Mouse (Mus musculus): ENCODE data around the gene Sytl3. TPM values are rescaled to one million over a fixed set of nuclear protein-coding genes. Genes with fewer than 3 reads are reported as not detected.
A peak's percentile ranks its signal among the peaks of the same experiment; 100 is the strongest.

Sytl3 gene
- polyA plus RNA-seq, 1 experiment from 2014 or later, result 0.42 TPM

- Histone ChIP-seq H3K4me3 (no peak overlapping the region), H3K4me1 (peaks cover 49% of the 10 kb centered on the region), H3K4me2 (no peak overlapping the region), H3K9me3 (no peaks in the 10 kb centered on the region), H3K36me3 (peaks cover 50% of the 10 kb centered on the region), H3K27me3 (no peaks in the 10 kb centered on the region), H3K9ac (no peak overlapping the region), H3K27ac (peak overlapping the region; percentile 60; the same call in 1 of the 2 replicates)
- 86% methylated on average over 11 of the region's 11 CpGs for WGBS
- no peak for ATAC-seq (ENCODE audit: insufficient number of reproducible peaks, low FRiP score, low TSS enrichment, low read depth)
Measured at GRCm38 (mm10) chr17:6743039-6743575, 84.2 kb downstream of the Sytl3 start.

- ATAC-seq (ENCODE audit: insufficient number of reproducible peaks, low FRiP score, low TSS enrichment, low read depth), result no peak
- WGBS, result 13% methylated on average over 11 of the region's 11 CpGs
- H3K9me3 ChIP-seq, result no peaks in the 10 kb centered on the region
- H3K4me3 ChIP-seq, result no peak overlapping the region
- peak overlapping the region; percentile 60 for H3K27ac ChIP-seq
- H3K27me3 ChIP-seq, result no peaks in the 10 kb centered on the region
- peaks cover 50% of the 10 kb centered on the region for H3K36me3 ChIP-seq
- H3K4me2 ChIP-seq, result no peak overlapping the region
- H3K9ac ChIP-seq, result no peak overlapping the region
- peaks cover 49% of the 10 kb centered on the region for H3K4me1 ChIP-seq
Measured at GRCm38 (mm10) chr17:6743787-6744239, 84.9 kb downstream of the Sytl3 start.

GRCm38 (mm10) chr17:6744366-6744765 is 85.5 kb downstream of the Sytl3 start:
- 52% methylated on average over 9 of the region's 9 CpGs for WGBS
- ATAC-seq (ENCODE audit: insufficient number of reproducible peaks, low FRiP score, low TSS enrichment, low read depth), result no peak
- H3K27ac ChIP-seq, result peak overlapping the region; percentile 60
- no peak overlapping the region for H3K4me3 ChIP-seq
- no peak overlapping the region for H3K4me2 ChIP-seq
- H3K27me3 ChIP-seq, result no peaks in the 10 kb centered on the region
- peaks cover 44% of the 10 kb centered on the region for H3K36me3 ChIP-seq
- no peak overlapping the region for H3K9ac ChIP-seq
- H3K9me3 ChIP-seq, result no peaks in the 10 kb centered on the region
- peaks cover 49% of the 10 kb centered on the region for H3K4me1 ChIP-seq

- no peak for ATAC-seq (ENCODE audit: insufficient number of reproducible peaks, low FRiP score, low TSS enrichment, low read depth)
- peak overlapping the region; percentile 60 for H3K27ac ChIP-seq
- WGBS, result 87% methylated on average over 14 of the region's 14 CpGs
Measured at GRCm38 (mm10) chr17:6744871-6745270, 86.0 kb downstream of the Sytl3 start.

GRCm38 (mm10) chr17:6745503-6745902 is 86.6 kb downstream of the Sytl3 start:
- Histone ChIP-seq H3K9ac (no peak overlapping the region), H3K4me3 (no peak overlapping the region), H3K4me2 (no peak overlapping the region), H3K36me3 (peaks cover 36% of the 10 kb centered on the region), H3K9me3 (no peaks in the 10 kb centered on the region), H3K27ac (peak overlapping the region; percentile 38), H3K27me3 (no peaks in the 10 kb centered on the region), H3K4me1 (peaks cover 49% of the 10 kb centered on the region)
- 41% methylated on average over 5 of the region's 5 CpGs for WGBS
- no peak for ATAC-seq (ENCODE audit: insufficient number of reproducible peaks, low FRiP score, low TSS enrichment, low read depth)

More at GRCm38 (mm10) chr17:6744871-6745270, 86.0 kb downstream of the Sytl3 start:
- H3K27me3 ChIP-seq, result no peaks in the 10 kb centered on the region
- no peaks in the 10 kb centered on the region for H3K9me3 ChIP-seq
- peaks cover 49% of the 10 kb centered on the region for H3K4me1 ChIP-seq
- no peak overlapping the region for H3K9ac ChIP-seq
- H3K4me2 ChIP-seq, result no peak overlapping the region
- H3K36me3 ChIP-seq, result peaks cover 39% of the 10 kb centered on the region
- no peak overlapping the region for H3K4me3 ChIP-seq

- Histone ChIP-seq H3K4me3 (no peak overlapping the region), H3K27me3 (no peaks in the 10 kb centered on the region), H3K4me2 (no peak overlapping the region), H3K9me3 (no peaks in the 10 kb centered on the region), H3K27ac (peak overlapping the region; percentile 38), H3K9ac (no peak overlapping the region), H3K36me3 (peaks cover 33% of the 10 kb centered on the region), H3K4me1 (peaks cover 53% of the 10 kb centered on the region)
- no peak for ATAC-seq (ENCODE audit: insufficient number of reproducible peaks, low FRiP score, low TSS enrichment, low read depth)
- WGBS, result 36% methylated on average over 9 of the region's 9 CpGs
Measured at GRCm38 (mm10) chr17:6745975-6746374, 87.1 kb downstream of the Sytl3 start.

- Histone ChIP-seq H3K27me3 (no peaks in the 10 kb centered on the region), H3K36me3 (peaks cover 26% of the 10 kb centered on the region), H3K4me2 (no peak overlapping the region), H3K9me3 (no peaks in the 10 kb centered on the region), H3K4me3 (no peak overlapping the region), H3K4me1 (peaks cover 60% of the 10 kb centered on the region), H3K27ac (0 out of 2 replicates have a peak overlapping the region, but pooled peaks have one; percentile 38), H3K9ac (no peak overlapping the region)
- no peak for ATAC-seq (ENCODE audit: insufficient number of reproducible peaks, low FRiP score, low TSS enrichment, low read depth)
- WGBS, result 77% methylated on average over 9 of the region's 9 CpGs
Measured at GRCm38 (mm10) chr17:6746452-6747231, 87.7 kb downstream of the Sytl3 start.

- ATAC-seq (ENCODE audit: insufficient number of reproducible peaks, low FRiP score, low TSS enrichment, low read depth), result no peak
- Histone ChIP-seq H3K27ac (no peak overlapping the region), H3K27me3 (no peaks in the 10 kb centered on the region), H3K4me2 (no peak overlapping the region), H3K9me3 (no peaks in the 10 kb centered on the region), H3K36me3 (peaks cover 25% of the 10 kb centered on the region), H3K4me3 (no peak overlapping the region), H3K4me1 (peaks cover 62% of the 10 kb centered on the region), H3K9ac (no peak overlapping the region)
- WGBS, result 70% methylated on average over 7 of the region's 7 CpGs
Measured at GRCm38 (mm10) chr17:6747478-6747877, 88.6 kb downstream of the Sytl3 start.

- H3K4me3 ChIP-seq, result no peak overlapping the region
- H3K4me1 ChIP-seq, result peaks cover 49% of the 10 kb centered on the region
- H3K27ac ChIP-seq, result no peak overlapping the region
- no peak for ATAC-seq (ENCODE audit: insufficient number of reproducible peaks, low FRiP score, low TSS enrichment, low read depth)
- WGBS, result 80% methylated on average over 17 of the region's 17 CpGs
- no peaks in the 10 kb centered on the region for H3K27me3 ChIP-seq
- no peak overlapping the region for H3K9ac ChIP-seq
- H3K4me2 ChIP-seq, result no peak overlapping the region
- peaks cover 34% of the 10 kb centered on the region for H3K36me3 ChIP-seq
- H3K9me3 ChIP-seq, result no peaks in the 10 kb centered on the region
Measured at GRCm38 (mm10) chr17:6748779-6749464, 90.0 kb downstream of the Sytl3 start.

- Histone ChIP-seq H3K27me3 (no peaks in the 10 kb centered on the region), H3K9ac (no peak overlapping the region), H3K9me3 (no peaks in the 10 kb centered on the region), H3K4me3 (no peak overlapping the region), H3K4me2 (no peak overlapping the region), H3K36me3 (peaks cover 40% of the 10 kb centered on the region), H3K4me1 (peaks cover 26% of the 10 kb centered on the region), H3K27ac (peak overlapping the region; percentile 83)
- 56% methylated on average over 11 of the region's 11 CpGs for WGBS
- ATAC-seq (ENCODE audit: insufficient number of reproducible peaks, low FRiP score, low TSS enrichment, low read depth), result peak; percentile 22
Measured at GRCm38 (mm10) chr17:6751221-6751859, 92.4 kb downstream of the Sytl3 start.

- Histone ChIP-seq H3K4me3 (no peak overlapping the region), H3K27me3 (no peaks in the 10 kb centered on the region), H3K4me2 (no peak overlapping the region), H3K27ac (peak overlapping the region; percentile 83), H3K4me1 (peaks cover 25% of the 10 kb centered on the region), H3K9me3 (no peaks in the 10 kb centered on the region), H3K9ac (no peak overlapping the region), H3K36me3 (peaks cover 38% of the 10 kb centered on the region)
- no peak for ATAC-seq (ENCODE audit: insufficient number of reproducible peaks, low FRiP score, low TSS enrichment, low read depth)
- WGBS, result 26% methylated on average over 7 of the region's 7 CpGs
Measured at GRCm38 (mm10) chr17:6752375-6752774, 93.5 kb downstream of the Sytl3 start.

Data from limb, embryonic 15.5 days (tissue).